Mouse (Mus musculus): ENCODE measurements around the gene Nup93. TPM values are rescaled to one million over a fixed set of nuclear protein-coding genes. Genes with fewer than 3 reads are reported as not detected.

Nup93 gene
- polyA plus RNA-seq, 1 experiment from 2014 or later: 63.0 TPM

DNA sequence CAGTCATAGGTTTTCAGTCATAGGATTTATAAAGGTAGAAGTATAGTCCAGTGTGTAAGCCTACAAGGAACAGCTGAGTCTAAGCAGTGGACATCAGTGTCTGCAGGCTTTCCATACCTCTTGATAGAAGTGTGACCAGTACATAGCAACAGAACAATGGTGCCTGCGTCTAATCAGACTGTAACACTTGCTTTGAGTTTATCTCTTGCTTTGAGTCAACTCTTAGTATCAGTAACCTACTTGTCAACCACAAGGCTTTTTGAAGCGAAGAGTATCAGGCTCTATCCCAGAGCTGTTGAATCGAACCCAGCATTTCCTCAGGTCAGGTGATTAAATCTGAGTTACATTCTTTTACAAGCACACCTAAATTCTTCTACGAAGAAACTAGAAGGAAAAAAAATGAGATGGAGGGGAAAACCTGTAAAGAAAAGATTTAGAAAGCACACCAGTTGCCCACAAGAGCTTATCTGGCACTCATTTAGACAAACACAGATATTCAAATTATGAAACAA lies 25.9 kb downstream of the Nup93 start:
- Histone ChIP-seq H3K4me3 (no peak overlapping the region), H3K27me3 (no peaks in the 10 kb centered on the region), H3K36me3 (0 out of 2 replicates have a peak, but pooled peaks cover 7% of the 10 kb centered on the region), H3K9me3 (no peaks in the 10 kb centered on the region), H3K27ac (replicated peaks) (no peak overlapping the region), H3K4me1 (no peaks in the 10 kb centered on the region), H3K9ac (replicated peaks) (no peak overlapping the region), H3K4me2 (replicated peaks) (no peak overlapping the region)
- ATAC-seq (replicated peaks): no peak
- 93% methylated on average over 4 of the region's 4 CpGs for WGBS

GRCm38 (mm10) chr8:94249836-94250435 lies 35.6 kb downstream of the Nup93 start:
- no peak overlapping the region for H3K4me3 ChIP-seq
- ATAC-seq (replicated peaks): no peak

GRCm38 (mm10) chr8:94258881-94259280 lies 44.5 kb downstream of the Nup93 start:
- H3K9me3 ChIP-seq: no peaks in the 10 kb centered on the region
- H3K4me1 ChIP-seq: 0 out of 2 replicates have a peak, but pooled peaks cover 4% of the 10 kb centered on the region
- H3K4me2 ChIP-seq (replicated peaks): no peak overlapping the region
- no peak overlapping the region for H3K4me3 ChIP-seq
- H3K36me3 ChIP-seq: no peaks in the 10 kb centered on the region
- WGBS: 78% methylated on average over 6 of the region's 6 CpGs
- no peak for ATAC-seq (replicated peaks)
- no peaks in the 10 kb centered on the region for H3K27me3 ChIP-seq
- no peak overlapping the region for H3K9ac ChIP-seq (replicated peaks)
- H3K27ac ChIP-seq (replicated peaks): no peak overlapping the region

More at GRCm38 (mm10) chr8:94249836-94250435, 35.6 kb downstream of the Nup93 start:
- WGBS: 31% methylated on average over 2 of the region's 2 CpGs
- Histone ChIP-seq H3K27me3 (no peaks in the 10 kb centered on the region), H3K36me3 (no peaks in the 10 kb centered on the region), H3K27ac (replicated peaks) (peak overlapping the region; percentile 48), H3K9ac (replicated peaks) (no peak overlapping the region), H3K4me1 (peaks cover 13% of the 10 kb centered on the region), H3K4me2 (replicated peaks) (no peak overlapping the region), H3K9me3 (no peaks in the 10 kb centered on the region)

DNA sequence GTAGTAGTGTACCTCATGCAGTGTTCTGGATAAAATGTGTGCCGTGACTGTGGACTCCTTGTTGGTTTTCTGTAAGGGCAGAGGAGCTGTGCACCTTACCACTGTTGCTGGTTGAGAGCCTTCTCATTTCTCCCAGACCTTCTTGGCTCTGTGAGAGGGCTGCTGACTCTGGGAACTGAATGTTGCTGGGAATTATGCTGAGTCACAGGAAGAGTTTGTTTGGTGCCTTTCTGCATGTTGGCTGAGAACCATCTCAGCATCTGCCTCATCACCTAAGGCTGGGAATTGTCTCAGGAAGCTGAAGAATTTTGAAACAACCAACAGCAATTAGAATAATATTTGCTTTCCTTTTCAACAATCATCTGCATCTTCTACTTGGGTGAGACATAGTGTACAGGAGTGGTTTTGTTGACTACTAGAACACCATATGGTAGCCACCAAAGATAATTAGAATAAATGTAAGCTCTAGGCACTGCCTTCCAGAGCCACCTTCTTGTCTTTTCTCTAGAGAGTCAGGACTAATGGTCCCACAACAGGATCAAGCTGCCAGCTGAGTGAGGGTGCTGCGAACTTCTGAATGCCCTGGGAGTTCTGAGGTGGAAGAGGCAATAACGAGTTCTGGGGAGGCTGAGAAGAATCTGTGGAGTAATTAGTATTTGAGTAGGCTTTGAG lies 48.4 kb downstream of the Nup93 start:
- H3K4me2 ChIP-seq (replicated peaks): no peak overlapping the region
- 44% methylated on average over 3 of the region's 3 CpGs for WGBS
- ATAC-seq (replicated peaks): no peak
- no peak overlapping the region for H3K4me3 ChIP-seq
- H3K9me3 ChIP-seq: no peaks in the 10 kb centered on the region
- no peak overlapping the region for H3K27ac ChIP-seq (replicated peaks)
- no peaks in the 10 kb centered on the region for H3K36me3 ChIP-seq
- no peak overlapping the region for H3K9ac ChIP-seq (replicated peaks)
- no peaks in the 10 kb centered on the region for H3K27me3 ChIP-seq
- H3K4me1 ChIP-seq: peaks cover 28% of the 10 kb centered on the region

DNA sequence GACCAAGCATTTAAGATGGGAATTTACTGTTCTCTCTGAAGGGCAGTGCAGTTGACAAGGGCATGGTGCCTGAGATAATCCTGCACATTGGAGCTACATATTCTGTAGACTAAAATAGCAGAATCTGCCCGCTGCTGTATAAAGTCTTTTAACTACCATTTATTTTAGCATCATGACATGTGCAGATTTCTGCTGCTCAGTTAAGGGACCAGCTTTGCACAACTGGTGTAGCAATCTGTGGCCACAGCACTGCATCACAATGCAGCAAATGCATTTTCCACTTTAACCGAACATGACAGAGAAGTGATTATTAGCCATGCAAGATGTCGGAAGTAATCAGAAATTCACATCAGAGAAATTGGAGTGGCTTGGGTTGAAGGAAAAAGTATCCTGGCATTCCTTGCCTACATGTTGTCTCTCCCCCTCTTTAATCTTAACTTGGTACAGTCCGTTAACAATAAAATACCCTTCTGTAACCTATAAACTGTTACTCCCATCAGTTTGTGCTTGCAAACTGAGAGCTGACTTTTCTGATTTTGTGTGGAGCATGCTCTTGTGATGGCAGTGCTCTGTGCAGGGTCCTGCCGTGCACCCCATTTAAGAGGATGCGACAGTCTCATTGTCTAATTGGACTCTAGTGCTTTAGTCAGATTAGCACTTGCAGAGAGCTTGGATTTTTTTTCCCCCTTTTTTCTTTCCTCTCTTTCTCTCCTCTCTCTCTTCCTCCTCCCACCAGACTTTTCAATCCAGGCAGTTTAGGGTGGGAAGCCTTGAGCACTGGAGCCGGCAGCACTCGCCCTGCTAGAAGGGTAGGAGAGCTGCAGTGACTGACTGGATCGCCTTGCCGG lies 52.2 kb downstream of the Nup93 start:
- WGBS: 17% methylated on average over 10 of the region's 10 CpGs
- Histone ChIP-seq H3K27ac (replicated peaks) (peak overlapping the region; percentile 82), H3K9me3 (no peaks in the 10 kb centered on the region), H3K36me3 (no peaks in the 10 kb centered on the region), H3K4me3 (peak overlapping the region; percentile 36), H3K4me2 (replicated peaks) (peak overlapping the region; percentile 46), H3K9ac (replicated peaks) (peak overlapping the region; percentile 41), H3K27me3 (no peaks in the 10 kb centered on the region), H3K4me1 (peaks cover 34% of the 10 kb centered on the region)
- ATAC-seq (replicated peaks): peak; percentile 78

- WGBS: 64% methylated on average over 3 of the region's 3 CpGs
- H3K27me3 ChIP-seq: no peaks in the 10 kb centered on the region
- no peak for ATAC-seq (replicated peaks)
- no peaks in the 10 kb centered on the region for H3K36me3 ChIP-seq
- peaks cover 36% of the 10 kb centered on the region for H3K4me1 ChIP-seq
- no peaks in the 10 kb centered on the region for H3K9me3 ChIP-seq
- no peak overlapping the region for H3K27ac ChIP-seq (replicated peaks)
- H3K4me3 ChIP-seq: peak overlapping the region; percentile 28
- H3K4me2 ChIP-seq (replicated peaks): peak overlapping the region; percentile 34
- H3K9ac ChIP-seq (replicated peaks): peak overlapping the region; percentile 6; the same call in 1 of the 2 replicates
Measured at GRCm38 (mm10) chr8:94268359-94268890, 54.1 kb downstream of the Nup93 start.

DNA sequence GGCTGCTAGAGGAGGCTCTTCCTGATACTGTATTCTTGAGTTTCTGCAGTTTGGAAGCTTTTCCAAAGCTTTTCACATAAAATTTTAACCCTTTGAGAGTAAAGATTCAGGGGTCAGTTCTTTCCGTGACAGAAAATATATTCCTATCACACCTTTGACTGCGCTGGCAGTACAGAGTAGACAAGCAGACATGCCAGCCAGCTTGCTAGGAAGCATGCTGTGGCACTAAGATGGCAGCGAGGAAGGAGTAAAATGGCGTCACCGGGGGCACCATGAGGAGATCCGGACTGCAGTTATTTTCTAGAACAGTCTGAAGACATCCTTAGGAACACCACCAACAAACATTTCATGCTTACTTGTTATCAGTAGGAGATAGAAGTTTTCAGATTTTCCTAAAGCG lies 55.9 kb downstream of the Nup93 start:
- ATAC-seq (replicated peaks): no peak
- 91% methylated on average over 7 of the region's 7 CpGs for WGBS
- Histone ChIP-seq H3K4me2 (replicated peaks) (peak overlapping the region; percentile 14; the same call in 1 of the 2 replicates), H3K4me3 (no peak overlapping the region), H3K4me1 (peaks cover 29% of the 10 kb centered on the region), H3K36me3 (no peaks in the 10 kb centered on the region), H3K27ac (replicated peaks) (no peak overlapping the region), H3K9ac (replicated peaks) (no peak overlapping the region), H3K9me3 (no peaks in the 10 kb centered on the region), H3K27me3 (no peaks in the 10 kb centered on the region)

DNA sequence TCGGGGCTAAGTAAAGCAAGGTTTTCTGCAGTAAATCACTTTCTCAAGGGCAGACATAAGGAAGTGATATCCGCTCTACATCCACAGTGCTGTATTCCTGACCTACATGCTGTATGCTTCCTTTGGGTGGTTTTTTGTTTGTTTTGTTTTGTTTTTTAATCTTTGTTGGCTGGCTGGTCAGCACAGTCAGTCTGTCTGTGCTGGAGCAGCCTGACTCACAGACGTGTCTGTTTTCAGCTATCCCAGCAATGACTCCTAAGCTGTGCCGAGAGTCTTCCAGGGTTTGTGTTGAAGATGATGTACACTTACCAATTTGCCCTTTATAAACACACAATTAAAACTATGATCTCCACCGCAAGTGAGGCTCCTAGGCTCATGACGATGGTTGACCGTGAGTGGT lies 56.7 kb downstream of the Nup93 start:
- H3K9me3 ChIP-seq: no peaks in the 10 kb centered on the region
- H3K4me3 ChIP-seq: no peak overlapping the region
- no peak for ATAC-seq (replicated peaks)
- no peak overlapping the region for H3K27ac ChIP-seq (replicated peaks)
- no peak overlapping the region for H3K4me2 ChIP-seq (replicated peaks)
- 92% methylated on average over 7 of the region's 7 CpGs for WGBS
- no peak overlapping the region for H3K9ac ChIP-seq (replicated peaks)
- peaks cover 23% of the 10 kb centered on the region for H3K4me1 ChIP-seq
- H3K27me3 ChIP-seq: no peaks in the 10 kb centered on the region
- H3K36me3 ChIP-seq: no peaks in the 10 kb centered on the region

- no peak for ATAC-seq (replicated peaks)
- Histone ChIP-seq H3K36me3 (no peaks in the 10 kb centered on the region), H3K4me2 (replicated peaks) (no peak overlapping the region), H3K27me3 (no peaks in the 10 kb centered on the region), H3K27ac (replicated peaks) (no peak overlapping the region), H3K9ac (replicated peaks) (no peak overlapping the region), H3K9me3 (no peaks in the 10 kb centered on the region), H3K4me3 (no peak overlapping the region), H3K4me1 (peaks cover 13% of the 10 kb centered on the region)
- 84% methylated on average over 3 of the region's 3 CpGs for WGBS
Measured at GRCm38 (mm10) chr8:94272612-94273011, 58.2 kb downstream of the Nup93 start.

DNA sequence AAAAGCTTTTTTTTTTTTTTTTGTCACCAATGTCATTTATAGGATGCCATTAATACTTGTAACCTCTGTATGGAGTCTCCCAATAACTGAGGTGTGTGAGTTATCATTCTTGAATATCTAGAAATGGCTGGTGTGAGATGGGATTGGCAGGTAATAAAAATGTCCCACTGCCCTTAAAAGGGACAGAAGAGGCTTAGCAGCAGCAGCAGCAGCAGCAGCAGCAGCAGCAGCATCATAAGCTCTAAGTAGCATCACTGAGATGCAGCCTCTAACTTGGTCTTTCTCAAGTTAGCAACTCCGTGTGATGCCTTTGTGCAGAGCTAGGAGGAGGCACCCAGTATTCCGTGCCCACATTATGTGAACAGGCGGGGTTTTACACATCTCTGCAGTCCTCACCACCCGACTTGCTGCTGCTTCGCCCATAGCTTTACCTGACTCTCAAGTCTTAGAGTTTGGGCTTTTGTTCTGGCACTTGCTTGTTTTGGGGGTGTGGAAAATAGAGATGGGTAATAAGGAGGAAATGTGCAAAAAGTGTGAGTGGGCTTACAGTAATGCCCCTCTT lies 59.0 kb downstream of the Nup93 start:
- H3K4me3 ChIP-seq: no peak overlapping the region
- WGBS: 77% methylated on average over 5 of the region's 5 CpGs
- H3K4me1 ChIP-seq: peaks cover 13% of the 10 kb centered on the region
- ATAC-seq (replicated peaks): no peak
- no peaks in the 10 kb centered on the region for H3K27me3 ChIP-seq
- no peak overlapping the region for H3K4me2 ChIP-seq (replicated peaks)
- H3K27ac ChIP-seq (replicated peaks): no peak overlapping the region
- no peak overlapping the region for H3K9ac ChIP-seq (replicated peaks)
- H3K36me3 ChIP-seq: no peaks in the 10 kb centered on the region
- H3K9me3 ChIP-seq: no peaks in the 10 kb centered on the region

DNA sequence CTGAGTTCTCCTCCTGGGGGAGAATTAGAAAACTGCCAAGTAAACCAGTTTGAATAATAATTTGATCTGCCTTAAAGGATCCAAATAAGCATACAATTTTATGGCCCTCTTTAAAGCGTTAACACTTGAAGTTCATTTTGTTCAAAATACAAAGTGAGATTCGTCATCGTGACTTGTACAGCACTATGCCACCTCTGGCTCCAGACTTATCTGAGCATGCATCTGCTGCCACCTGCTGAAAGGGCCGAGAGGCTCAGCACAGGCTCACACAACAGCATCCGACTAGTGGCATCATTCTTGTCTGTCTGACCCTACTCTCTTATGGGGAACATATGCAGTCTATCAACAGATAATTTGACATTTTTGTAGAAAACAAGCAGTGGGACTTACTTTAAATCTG lies 59.7 kb downstream of the Nup93 start:
- Histone ChIP-seq H3K4me2 (replicated peaks) (no peak overlapping the region), H3K4me1 (peaks cover 13% of the 10 kb centered on the region), H3K9ac (replicated peaks) (no peak overlapping the region), H3K27me3 (no peaks in the 10 kb centered on the region), H3K36me3 (no peaks in the 10 kb centered on the region), H3K4me3 (no peak overlapping the region), H3K9me3 (no peaks in the 10 kb centered on the region), H3K27ac (replicated peaks) (no peak overlapping the region)
- ATAC-seq (replicated peaks): no peak
- WGBS: 70% methylated on average over 5 of the region's 5 CpGs

Data from forebrain, embryonic 15.5 days (tissue).